In the genomic region with DNA sequence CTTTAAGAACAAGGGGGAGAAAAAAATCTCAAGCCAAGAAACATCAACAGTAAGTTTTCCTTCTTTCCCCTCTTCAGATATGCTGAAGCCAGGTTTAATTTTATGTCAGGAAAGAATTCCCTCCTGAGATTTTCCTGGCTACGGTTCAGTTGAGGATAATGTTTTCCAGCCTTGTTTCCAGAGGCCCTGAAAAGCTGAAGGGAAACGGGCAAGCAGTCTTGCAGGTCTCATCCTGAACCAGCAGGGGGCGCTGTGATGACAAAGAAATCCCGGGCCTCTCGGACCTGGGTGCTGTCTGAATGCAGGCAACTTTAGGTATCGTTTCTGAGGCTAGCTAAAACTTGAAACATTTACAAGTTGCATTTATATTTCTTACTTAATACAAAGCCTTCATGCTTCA, we compare ENCODE assay signal across 8 mouse cellular contexts.
DNase-seq lines count a peak whose midpoint lies in the region; ATAC-seq and TF ChIP-seq lines count a peak whose summit lies in the region.

No protein-coding gene starts in this region.

- H3K4me3 ChIP-seq in kidney, embryonic 15.5 days (replicated peaks) = no peak overlapping the region
- no peak overlapping the region for H3K4me3 ChIP-seq in liver, adult 2 months (ENCODE audit: insufficient read depth, low read depth, low read length)
- no peak overlapping the region for H3K4me3 ChIP-seq in stomach, embryonic 15.5 days (replicated peaks)

- no peak for ATAC-seq in CD4-positive, CD25-positive, alpha-beta regulatory T cell, adult 4 months
- peak; percentile 87 for ATAC-seq in kidney, embryonic 15.5 days (replicated peaks; ENCODE audit: low FRiP score)
- ATAC-seq in stomach, embryonic 15.5 days (ENCODE audit: insufficient read depth, low FRiP score, low read depth) = peak; percentile 75

- H3K4me1 ChIP-seq in kidney, embryonic 15.5 days = peaks cover 7% of the 10 kb centered on the region; the same call in 1 of the 2 replicates
- peaks cover 2% of the 10 kb centered on the region; the same call in 1 of the 2 replicates for H3K4me1 ChIP-seq in liver, adult 2 months (ENCODE audit: control insufficient read depth, insufficient read depth, low read length)
- no peaks in the 10 kb centered on the region for H3K4me1 ChIP-seq in stomach, embryonic 15.5 days

- H3K36me3 ChIP-seq in kidney, embryonic 15.5 days = no peaks in the 10 kb centered on the region
- H3K36me3 ChIP-seq in liver, adult 2 months (ENCODE audit: control insufficient read depth, insufficient read depth, low read length) = no peaks in the 10 kb centered on the region
- no peaks in the 10 kb centered on the region for H3K36me3 ChIP-seq in stomach, embryonic 15.5 days

- TF ChIP-seq POLR2A in liver, adult 2 months (IDR thresholded peaks at IDR 0.05; ENCODE audit: extremely low read depth, insufficient read depth, low read length) = no peak

- H3K27me3 ChIP-seq in kidney, embryonic 15.5 days = no peaks in the 10 kb centered on the region
- no peaks in the 10 kb centered on the region for H3K27me3 ChIP-seq in liver, adult 2 months (ENCODE audit: control insufficient read depth, insufficient read depth, low read length)
- no peaks in the 10 kb centered on the region for H3K27me3 ChIP-seq in stomach, embryonic 15.5 days (replicated peaks)

- no peak overlapping the region for H3K27ac ChIP-seq in kidney, embryonic 15.5 days
- H3K27ac ChIP-seq in liver, adult 2 months (replicated peaks; ENCODE audit: insufficient read depth, low read depth, low read length) = no peak overlapping the region
- H3K27ac ChIP-seq in stomach, embryonic 15.5 days = no peak overlapping the region

- peak; percentile 91 for TF ChIP-seq CTCF in liver, adult 2 months (IDR thresholded peaks at IDR 0.05; ENCODE audit: low read depth, low read length)

- no peak overlapping the region for H3K9ac ChIP-seq in kidney, embryonic 15.5 days
- H3K9ac ChIP-seq in liver, adult 2 months (ENCODE audit: low read depth, low read length) = no peak overlapping the region
- H3K9ac ChIP-seq in stomach, embryonic 15.5 days = no peak overlapping the region

- DNase-seq in CD4-positive, CD25-positive, alpha-beta regulatory T cell, adult 2 months (ENCODE audit: low read depth, low spot score) = peak; percentile 69
- peak; percentile 93 for DNase-seq in embryo, embryonic 10.5 days (ENCODE audit: low spot score)
- peak; percentile 85 to 88 for DNase-seq in gastrocnemius, postnatal 4 days (ENCODE audit: low spot score in 2 of 2)
- peak; percentile 59 for DNase-seq in liver, adult 2 months (ENCODE audit: extremely low read depth, low read depth, low spot score)
- DNase-seq in neural tube, embryonic 10.5 days (ENCODE audit: extremely low spot score, low spot score) = peak; percentile 86

- no peaks in the 10 kb centered on the region for H3K9me3 ChIP-seq in kidney, embryonic 15.5 days (replicated peaks)
- no peaks in the 10 kb centered on the region for H3K9me3 ChIP-seq in stomach, embryonic 15.5 days

- WGBS in kidney, embryonic 15.5 days = 3% methylated on average over 6 of the region's 6 CpGs
- 3% methylated on average over 6 of the region's 6 CpGs for WGBS in liver, adult 2 months
- WGBS in stomach, embryonic 15.5 days = 2% methylated on average over 6 of the region's 6 CpGs

- no peak overlapping the region for H3K4me2 ChIP-seq in kidney, embryonic 15.5 days
- H3K4me2 ChIP-seq in stomach, embryonic 15.5 days = no peak overlapping the region

- no peaks in the 10 kb centered on the region for H3K79me2 ChIP-seq in liver, adult 2 months (ENCODE audit: control insufficient read depth, insufficient read depth, low read length)
